In genomic region chr3:138859166-138859565, GRCm38 (mm10) we compare ENCODE assay signal across 8 mouse cellular contexts.
DNase-seq lines count a peak whose midpoint lies in the region; ATAC-seq and TF ChIP-seq lines count a peak whose summit lies in the region.

No protein-coding gene starts in this region.

- H3K4me3 ChIP-seq in heart, embryonic 10.5 days: no peak overlapping the region
- no peak overlapping the region for H3K4me3 ChIP-seq in heart, embryonic 11.5 days (ENCODE audit: low read depth, low read length)
- H3K4me3 ChIP-seq in cortical plate, adult 2 months (ENCODE audit: insufficient read depth, low read length): no peak overlapping the region

- TF ChIP-seq CTCF in cortical plate, adult 2 months (IDR thresholded peaks at IDR 0.05; ENCODE audit: extremely low read depth, insufficient read depth, low read length): no peak

- peaks cover 49% of the 10 kb centered on the region for H3K4me1 ChIP-seq in heart, embryonic 10.5 days
- H3K4me1 ChIP-seq in heart, embryonic 11.5 days (ENCODE audit: control insufficient read depth, insufficient read depth, low read length): peaks cover 12% of the 10 kb centered on the region
- peaks cover 40% of the 10 kb centered on the region for H3K4me1 ChIP-seq in cortical plate, adult 2 months (ENCODE audit: control insufficient read depth, insufficient read depth, low read length)

- no peak overlapping the region for H3K9ac ChIP-seq in heart, embryonic 11.5 days (ENCODE audit: low read depth, low read length)

- ATAC-seq in heart, embryonic 11.5 days (replicated peaks; ENCODE audit: insufficient number of reproducible peaks, low FRiP score, low TSS enrichment): no peak

- H3K9me3 ChIP-seq in heart, embryonic 10.5 days: no peaks in the 10 kb centered on the region
- H3K9me3 ChIP-seq in heart, embryonic 11.5 days (replicated peaks; ENCODE audit: control insufficient read depth, low read length): no peaks in the 10 kb centered on the region

- H3K4me2 ChIP-seq in heart, embryonic 11.5 days: no peak overlapping the region

- no peak for DNase-seq in heart, embryonic 10.5 days (ENCODE audit: low spot score)
- DNase-seq in brain, adult 2 months (ENCODE audit: low read depth, low spot score): peak; percentile 94
- peak; percentile 49 to 56 for DNase-seq in left cerebral cortex, postnatal 14 days (ENCODE audit: low spot score in 2 of 2)
- no peak for DNase-seq in T-cell, adult 2 months (ENCODE audit: low spot score)
- DNase-seq in adrenal gland, postnatal 36 days: no peak
- no peak for DNase-seq in testis, postnatal 14 days (ENCODE audit: low spot score)

- intact Hi-C loops in left cerebral cortex, postnatal 14 days (cut with DNase I): loop anchor here (5.0 kb wide), 1 partner anchor 57 kb away; no protein-coding TSS in a partner anchor

- WGBS in heart, embryonic 10.5 days: 86% methylated on average over 8 of the region's 8 CpGs
- 87% methylated on average over 8 of the region's 8 CpGs for WGBS in heart, embryonic 11.5 days (ENCODE audit: insufficient replicate concordance)

- TF ChIP-seq POLR2A in cortical plate, adult 2 months (IDR thresholded peaks at IDR 0.05; ENCODE audit: extremely low read depth, insufficient read depth, low read length): no peak

- H3K27ac ChIP-seq in heart, embryonic 10.5 days: peak overlapping the region; percentile 30; the same call in 1 of the 2 replicates
- H3K27ac ChIP-seq in heart, embryonic 11.5 days (ENCODE audit: low read depth, low read length): no peak overlapping the region
- H3K27ac ChIP-seq in cortical plate, adult 2 months (ENCODE audit: insufficient read depth, low read length): peak overlapping the region; percentile 87

- H3K27me3 ChIP-seq in heart, embryonic 10.5 days (ENCODE audit: insufficient read depth, poor library complexity, severe bottlenecking): no peaks in the 10 kb centered on the region
- H3K27me3 ChIP-seq in heart, embryonic 11.5 days (ENCODE audit: control insufficient read depth, insufficient read depth, low read length): no peaks in the 10 kb centered on the region

- H3K36me3 ChIP-seq in heart, embryonic 10.5 days: no peaks in the 10 kb centered on the region
- H3K36me3 ChIP-seq in heart, embryonic 11.5 days (ENCODE audit: control insufficient read depth, insufficient read depth, low read length): no peaks in the 10 kb centered on the region

Comparison
In these comparisons a context has a peak if more than half of its experiments do, and no peak if none do; other contexts are left out.
1. DNase-seq: peak in brain, adult 2 months (single experiment) and left cerebral cortex, postnatal 14 days (2 of 2); none in heart, embryonic 10.5 days (single experiment), T-cell, adult 2 months (single experiment), adrenal gland, postnatal 36 days (0 of 2) and testis, postnatal 14 days (single experiment).